Mouse (Mus musculus) neural tube, embryonic 13.5 days (tissue): ENCODE measurements around the gene Entpd7. TPM values are rescaled to one million over a fixed set of nuclear protein-coding genes. Genes with fewer than 3 reads are reported as not detected.

ENCODE experiments used
- ATAC-seq: fragments of 200-750 bp; cut with Nextera tagmentation; 2 replicates; pipeline ENCODE4 v1.8.0; 2017; ENCODE audit warnings: low read depth, mild to moderate bottlenecking, moderate TSS enrichment, moderate library complexity
- H3K27ac ChIP-seq: fragments of 300-500 bp; sonication (generic); replicated peaks from 2 replicates; pipeline ENCODE4 v1.5.1; 2015; ENCODE audit warnings: moderate library complexity, mild to moderate bottlenecking, inconsistent platforms
- H3K27me3 ChIP-seq: fragments of 300-500 bp; sonication (generic); 2 replicates; pipeline ENCODE4 v1.6.1; 2015; ENCODE audit warnings: mild to moderate bottlenecking, inconsistent platforms
- H3K36me3 ChIP-seq: fragments of 300-500 bp; sonication (generic); 2 replicates; pipeline ENCODE4 v1.6.1; 2015; ENCODE audit warnings: mild to moderate bottlenecking, inconsistent platforms
- H3K4me1 ChIP-seq: fragments of 300-500 bp; sonication (generic); replicated peaks from 2 replicates; pipeline ENCODE4 v1.6.1; 2015; ENCODE audit warnings: inconsistent platforms
- H3K4me2 ChIP-seq: fragments of 300-500 bp; sonication (generic); 2 replicates; pipeline ENCODE4 v1.6.1; 2015; ENCODE audit warnings: inconsistent platforms, mild to moderate bottlenecking, moderate library complexity
- H3K4me3 ChIP-seq: fragments of 300-500 bp; sonication (generic); 2 replicates; pipeline ENCODE4 v1.5.1; 2015; ENCODE audit warnings: mild to moderate bottlenecking, inconsistent platforms
- H3K9ac ChIP-seq: fragments of 300-500 bp; sonication (generic); 2 replicates; pipeline ENCODE4 v1.6.1; 2015; ENCODE audit warnings: moderate library complexity, mild to moderate bottlenecking, inconsistent platforms
- H3K9me3 ChIP-seq: fragments of 300-500 bp; sonication (generic); 2 replicates; pipeline ENCODE4 v1.6.1; 2016; ENCODE audit warnings: inconsistent platforms
- WGBS: fragments of 180-500 bp; shearing (Covaris S2); methylation state at CpG from one replicate; pipeline ENCODE4 v1.1.7; 2015; 5-methylcytosine and 5-hydroxymethylcytosine counted together
- polyA plus RNA-seq: library from polyadenylated mRNA; unstranded; fragments of >200 nt; fragmentation: Nextera tagmentation; extraction: Ambion mirVana; gene quantifications from 2 replicates; pipeline ENCODE4 v1.2.1, GENCODE M21; 2015

The Entpd7 gene
- polyA plus RNA-seq, 1 experiment from 2014 or later, result 8.9 TPM

DNA sequence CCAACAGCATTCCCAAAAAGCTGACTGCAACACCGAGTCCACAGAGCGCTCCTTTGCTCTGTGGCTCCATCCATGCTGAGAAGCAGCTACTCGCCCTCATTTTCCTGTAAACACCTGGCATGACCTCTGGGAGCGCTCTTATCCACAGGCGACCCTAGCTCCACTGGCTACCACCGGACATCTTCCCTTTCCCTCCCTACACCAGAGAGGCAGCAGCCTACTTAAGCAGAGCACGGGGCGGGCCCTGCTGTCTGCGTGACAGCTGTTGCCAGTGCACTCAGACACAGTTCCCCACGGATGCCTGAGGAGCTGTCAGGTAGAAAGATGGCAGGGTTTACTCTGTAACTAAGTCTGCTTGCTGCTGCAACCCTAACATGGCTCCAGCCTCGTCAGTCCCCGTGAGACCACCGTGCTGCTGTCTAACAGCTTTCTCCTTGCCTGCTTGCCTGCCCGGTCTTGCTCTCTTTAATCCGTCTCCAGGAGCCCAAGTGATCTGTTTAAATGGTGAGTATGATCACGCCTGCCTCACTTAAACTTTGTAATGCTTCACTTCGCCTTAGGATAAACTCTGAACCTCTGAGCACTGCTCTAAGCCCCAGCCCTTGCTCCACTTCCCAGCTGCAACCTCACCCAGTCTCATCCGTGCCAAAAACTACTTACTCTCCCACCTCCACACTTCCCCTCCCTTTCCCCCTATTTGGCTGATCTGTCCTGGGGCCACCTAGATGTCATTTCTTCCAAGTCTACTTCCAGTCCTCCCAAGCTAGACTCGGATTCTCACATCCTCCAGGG, 27.1 kb upstream of the Entpd7 start:
- Histone ChIP-seq H3K4me3 (no peak overlapping the region), H3K27ac (no peak overlapping the region), H3K9me3 (no peaks in the 10 kb centered on the region), H3K27me3 (no peaks in the 10 kb centered on the region), H3K4me2 (no peak overlapping the region), H3K9ac (no peak overlapping the region; the same call in 1 of the 2 replicates), H3K4me1 (0 out of 2 replicates have a peak, but pooled peaks cover 8% of the 10 kb centered on the region), H3K36me3 (peaks cover 25% of the 10 kb centered on the region)
- ATAC-seq, result 0 out of 2 replicates have a peak, but pooled peaks have one; percentile 52
- 43% methylated on average over 19 of the region's 19 CpGs for WGBS

DNA sequence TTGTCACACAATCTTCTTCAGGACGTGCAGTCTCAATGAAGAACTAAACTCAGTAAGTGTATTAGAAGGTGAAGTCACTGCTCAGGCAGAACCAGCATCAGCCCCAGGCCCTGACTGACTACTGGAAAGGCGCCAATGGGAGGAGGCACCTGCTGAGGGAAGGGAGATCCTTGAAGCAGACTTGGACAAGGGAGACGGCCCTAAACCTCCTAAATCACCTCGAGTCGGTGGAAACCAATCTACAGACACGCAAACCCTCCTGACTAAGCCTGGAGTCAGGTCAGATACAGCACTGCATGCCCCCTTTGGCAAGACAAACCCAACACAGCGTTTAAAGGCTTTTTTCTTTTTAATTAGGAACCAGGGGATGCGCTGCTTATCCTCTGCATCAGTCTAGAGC, 26.0 kb upstream of the Entpd7 start:
- no peaks in the 10 kb centered on the region for H3K9me3 ChIP-seq
- ATAC-seq, result no peak
- H3K36me3 ChIP-seq, result peaks cover 25% of the 10 kb centered on the region
- H3K4me1 ChIP-seq, result 0 out of 2 replicates have a peak, but pooled peaks cover 8% of the 10 kb centered on the region
- no peak overlapping the region for H3K4me2 ChIP-seq
- 85% methylated on average over 8 of the region's 8 CpGs for WGBS
- H3K27ac ChIP-seq, result no peak overlapping the region
- no peak overlapping the region for H3K4me3 ChIP-seq
- H3K9ac ChIP-seq, result no peak overlapping the region
- no peaks in the 10 kb centered on the region for H3K27me3 ChIP-seq

DNA sequence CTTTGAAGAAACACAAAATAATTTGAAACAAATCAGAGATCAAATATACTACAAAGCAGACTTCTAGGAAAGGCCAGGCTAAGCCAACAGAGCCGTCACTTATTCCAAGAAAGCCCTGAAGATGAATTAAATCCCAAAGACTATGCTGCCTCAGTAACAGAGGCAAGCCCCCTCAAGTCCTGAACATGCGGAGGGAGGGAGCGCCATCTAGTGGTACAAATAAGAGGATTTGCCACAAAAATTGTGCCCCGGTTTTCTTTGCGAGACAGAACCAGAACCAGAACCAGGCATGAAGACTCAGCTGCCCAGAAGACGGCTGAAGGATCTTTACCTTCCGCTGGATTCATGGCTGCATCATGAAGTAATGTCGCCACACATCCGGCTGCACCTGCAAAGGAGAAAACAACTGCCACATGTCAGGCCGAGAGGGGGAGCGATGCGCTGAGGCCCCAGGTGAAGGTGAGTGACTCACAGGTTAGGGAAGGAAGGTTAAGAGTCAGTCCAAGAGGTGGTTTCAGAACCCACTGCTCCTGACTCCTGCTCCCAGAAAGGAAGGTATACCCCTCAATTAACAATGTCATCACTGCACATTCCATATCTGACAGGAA, 23.9 kb upstream of the Entpd7 start:
- ATAC-seq, result no peak
- Histone ChIP-seq H3K4me1 (peaks cover 10% of the 10 kb centered on the region; the same call in 1 of the 2 replicates), H3K4me2 (no peak overlapping the region), H3K4me3 (no peak overlapping the region), H3K27ac (no peak overlapping the region), H3K9ac (no peak overlapping the region), H3K9me3 (no peaks in the 10 kb centered on the region), H3K27me3 (no peaks in the 10 kb centered on the region), H3K36me3 (peaks cover 25% of the 10 kb centered on the region)
- 51% methylated on average over 12 of the region's 12 CpGs for WGBS

DNA sequence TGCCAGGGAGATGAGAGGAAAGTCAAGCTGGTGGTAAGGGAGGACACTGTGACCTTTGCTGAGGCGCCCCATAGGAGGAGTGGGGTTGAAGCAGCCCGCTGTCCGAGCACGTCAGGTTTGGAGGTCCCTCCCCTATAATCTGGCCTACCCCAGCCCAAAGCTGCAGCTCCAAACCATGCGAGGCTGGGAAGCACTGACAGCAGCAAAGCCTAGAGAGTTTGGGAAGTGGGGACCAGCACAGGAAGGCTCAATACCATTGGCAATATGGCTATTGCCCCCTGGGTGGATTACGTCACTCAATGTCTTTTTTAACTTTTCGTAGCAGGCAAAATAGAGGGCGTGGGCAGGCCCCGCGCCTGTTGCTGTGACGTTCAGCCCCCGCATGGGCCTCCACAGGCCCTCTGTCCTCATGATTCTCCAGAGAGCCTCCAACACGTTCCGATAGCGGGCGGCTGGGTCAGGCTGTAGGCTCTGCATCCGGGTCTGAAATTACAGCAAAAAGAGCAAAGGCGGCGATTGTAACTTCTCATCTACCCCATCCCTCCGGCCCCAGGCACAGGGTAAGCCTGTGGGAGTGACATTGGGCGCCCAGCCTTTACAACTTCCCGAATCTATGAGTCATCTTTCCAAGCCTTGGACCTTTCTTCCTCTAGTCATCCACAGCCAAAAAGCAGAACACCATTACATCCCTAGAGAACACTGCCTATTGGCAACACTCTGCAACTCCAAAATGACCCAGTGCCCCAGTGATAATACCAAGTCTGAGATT, 22.6 kb upstream of the Entpd7 start:
- WGBS, result 90% methylated on average over 22 of the region's 22 CpGs
- H3K4me2 ChIP-seq, result no peak overlapping the region
- ATAC-seq, result no peak

DNA sequence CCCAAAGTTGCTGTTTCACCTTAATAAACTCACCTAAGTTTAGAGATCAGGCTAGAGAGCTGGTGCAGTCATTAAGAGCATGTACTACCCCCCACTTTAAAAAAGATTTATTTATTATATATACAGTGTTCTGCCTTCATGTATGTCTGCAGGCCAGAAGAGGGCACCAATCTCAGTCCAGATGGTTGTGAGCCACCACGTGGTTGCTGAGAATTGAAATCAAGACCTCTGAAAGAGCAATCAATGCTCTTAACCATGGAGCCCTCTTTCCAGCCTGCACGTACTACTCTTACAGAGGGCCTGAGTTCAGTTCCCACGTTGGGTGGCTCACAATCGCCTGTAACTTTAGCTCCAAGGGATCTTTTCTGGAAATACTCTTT, 22.1 kb upstream of the Entpd7 start:
- no peak overlapping the region for H3K9ac ChIP-seq

More for the DNA sequence above, 22.6 kb upstream of the Entpd7 start:
- no peak overlapping the region for H3K9ac ChIP-seq
- H3K27me3 ChIP-seq, result no peaks in the 10 kb centered on the region
- H3K4me3 ChIP-seq, result no peak overlapping the region
- peaks cover 16% of the 10 kb centered on the region; the same call in 1 of the 2 replicates for H3K4me1 ChIP-seq
- H3K36me3 ChIP-seq, result peaks cover 25% of the 10 kb centered on the region
- no peak overlapping the region for H3K27ac ChIP-seq
- H3K9me3 ChIP-seq, result no peaks in the 10 kb centered on the region

DNA sequence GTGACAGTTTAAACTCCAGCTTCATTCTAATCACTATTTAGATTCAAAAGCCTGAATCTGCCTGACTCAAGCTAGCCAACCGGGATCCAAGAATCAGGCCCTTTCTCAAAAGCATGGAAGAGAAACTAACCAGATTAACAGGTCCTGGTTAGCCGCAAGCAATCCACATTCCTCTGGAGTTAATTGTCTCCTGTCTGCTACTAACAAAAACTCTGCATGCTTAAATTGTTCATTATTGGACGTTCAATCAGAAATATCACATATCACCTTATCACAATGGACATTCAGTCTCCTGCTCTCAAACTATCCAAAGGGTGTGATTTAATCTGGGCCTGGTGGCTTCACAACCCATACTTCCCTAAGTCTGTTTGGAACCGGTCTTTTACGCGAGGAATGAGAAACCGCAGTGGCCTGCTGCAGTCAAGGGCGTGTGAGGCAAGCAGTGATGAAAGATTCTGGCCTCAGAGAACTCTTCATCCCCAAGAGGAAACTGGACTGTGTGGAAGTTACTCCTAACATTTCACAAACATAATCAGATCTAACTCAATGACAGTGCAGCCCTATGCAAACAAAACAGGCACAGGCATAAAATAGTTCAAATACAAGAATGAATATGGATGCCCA, 20.2 kb upstream of the Entpd7 start:
- Histone ChIP-seq H3K4me2 (no peak overlapping the region), H3K4me1 (peaks cover 22% of the 10 kb centered on the region), H3K36me3 (peaks cover 9% of the 10 kb centered on the region), H3K27me3 (no peaks in the 10 kb centered on the region), H3K9me3 (no peaks in the 10 kb centered on the region), H3K27ac (no peak overlapping the region), H3K4me3 (no peak overlapping the region), H3K9ac (no peak overlapping the region)
- WGBS, result 85% methylated on average over 8 of the region's 8 CpGs
- no peak for ATAC-seq

More for the DNA sequence above, 22.1 kb upstream of the Entpd7 start:
- H3K4me2 ChIP-seq, result no peak overlapping the region
- peaks cover 25% of the 10 kb centered on the region for H3K36me3 ChIP-seq
- H3K9me3 ChIP-seq, result no peaks in the 10 kb centered on the region
- no peaks in the 10 kb centered on the region for H3K27me3 ChIP-seq
- H3K27ac ChIP-seq, result no peak overlapping the region
- WGBS, result 66% methylated on average over 4 of the region's 4 CpGs
- no peak overlapping the region for H3K4me3 ChIP-seq
- peaks cover 11% of the 10 kb centered on the region; the same call in 1 of the 2 replicates for H3K4me1 ChIP-seq
- no peak for ATAC-seq

DNA sequence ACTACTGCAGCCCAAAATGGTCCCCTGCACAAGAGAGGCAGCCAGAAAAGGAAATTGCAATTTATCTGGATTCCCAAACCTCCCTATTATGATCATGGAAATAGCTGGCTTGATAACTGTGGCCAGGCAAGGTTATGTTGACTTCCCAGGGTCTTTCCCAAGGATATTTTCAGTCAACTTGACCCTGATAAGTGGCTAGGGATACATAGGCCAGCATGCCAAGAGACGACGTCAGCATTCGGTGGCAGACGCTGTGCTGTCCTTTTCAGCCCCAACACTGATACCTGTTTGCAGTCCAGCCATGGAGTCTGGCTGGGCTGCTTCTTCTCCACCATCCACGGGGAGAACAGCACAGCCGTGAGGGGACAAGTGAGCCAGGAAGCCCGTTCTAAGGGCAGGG, 18.4 kb upstream of the Entpd7 start:
- Histone ChIP-seq H3K4me2 (no peak overlapping the region), H3K9ac (0 out of 2 replicates have a peak overlapping the region, but pooled peaks have one; percentile 31), H3K36me3 (peaks cover 6% of the 10 kb centered on the region; the same call in 1 of the 2 replicates), H3K4me1 (peaks cover 27% of the 10 kb centered on the region), H3K27ac (no peak overlapping the region), H3K27me3 (no peaks in the 10 kb centered on the region), H3K4me3 (no peak overlapping the region), H3K9me3 (no peaks in the 10 kb centered on the region)
- no peak for ATAC-seq
- WGBS, result 86% methylated on average over 7 of the region's 7 CpGs

DNA sequence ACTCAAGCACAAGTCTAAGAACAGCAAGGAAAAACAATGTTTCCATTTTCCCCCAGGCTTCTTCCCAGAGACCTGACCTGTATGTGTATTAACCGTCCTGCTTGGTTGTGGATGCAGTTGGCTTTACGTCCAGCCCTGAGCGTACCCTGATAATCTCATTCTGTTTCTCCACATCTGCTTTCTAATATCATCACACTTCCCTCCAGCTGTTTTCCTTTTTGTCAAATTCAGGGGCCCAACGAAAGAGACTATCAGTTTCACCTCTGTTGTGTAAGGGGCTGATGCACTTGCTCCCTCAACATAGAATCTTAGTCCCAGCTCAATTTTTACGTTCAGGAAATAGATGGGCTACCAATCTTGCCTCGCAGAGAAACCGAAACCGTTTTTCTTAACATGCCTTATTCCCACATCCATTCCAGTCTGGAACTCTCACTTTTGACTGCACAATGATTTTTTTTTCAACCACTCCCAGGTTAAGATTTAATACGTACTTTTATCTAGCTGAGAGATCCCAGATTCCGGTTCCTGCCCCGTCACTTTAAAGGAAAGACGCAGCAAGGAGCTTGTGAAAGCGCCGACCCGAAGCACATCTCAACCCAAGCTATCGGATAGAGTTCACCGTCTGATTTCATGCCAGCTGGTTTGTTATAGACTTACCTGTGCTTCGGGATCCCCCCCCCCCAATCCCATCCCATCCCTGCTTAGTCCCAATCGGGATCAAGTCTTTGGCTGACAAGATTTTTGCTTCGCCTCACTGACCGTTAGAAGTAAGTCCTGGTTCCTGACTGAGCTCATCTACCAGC, 15.8 kb upstream of the Entpd7 start:
- no peaks in the 10 kb centered on the region for H3K36me3 ChIP-seq
- H3K27me3 ChIP-seq, result no peaks in the 10 kb centered on the region
- peak overlapping the region; percentile 83 for H3K4me2 ChIP-seq
- H3K9me3 ChIP-seq, result no peaks in the 10 kb centered on the region
- ATAC-seq, result no peak
- WGBS, result 12% methylated on average over 21 of the region's 21 CpGs
- peak overlapping the region; percentile 94 for H3K9ac ChIP-seq
- peak overlapping the region; percentile 96; the same call in 1 of the 2 replicates for H3K27ac ChIP-seq
- peak overlapping the region; percentile 92 for H3K4me3 ChIP-seq
- H3K4me1 ChIP-seq, result peaks cover 36% of the 10 kb centered on the region

DNA sequence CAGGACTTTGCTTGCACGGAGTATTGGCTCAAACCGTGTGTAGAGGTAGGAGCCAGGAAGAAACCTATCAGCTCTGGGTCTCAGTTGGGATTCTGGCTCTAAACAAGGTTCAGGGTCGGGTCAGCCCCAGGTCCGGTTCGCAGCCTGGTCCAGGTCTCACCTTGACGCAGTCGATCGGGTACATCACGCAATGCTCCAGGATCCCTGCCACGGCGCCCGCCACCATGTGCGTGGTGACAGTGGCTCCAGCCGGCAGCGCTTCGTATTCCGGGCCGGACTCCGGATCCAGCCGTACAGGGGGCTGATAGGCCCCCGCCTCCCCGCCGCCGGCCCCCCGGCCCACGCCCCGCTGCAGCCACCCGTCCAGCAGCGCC, 15.2 kb upstream of the Entpd7 start:
- no peaks in the 10 kb centered on the region for H3K36me3 ChIP-seq
- peak overlapping the region; percentile 94 for H3K9ac ChIP-seq
- H3K4me3 ChIP-seq, result peak overlapping the region; percentile 92
- no peaks in the 10 kb centered on the region for H3K27me3 ChIP-seq
- under 1% methylated on average over 29 of the region's 29 CpGs for WGBS
- H3K4me2 ChIP-seq, result peak overlapping the region; percentile 83
- H3K4me1 ChIP-seq, result peaks cover 36% of the 10 kb centered on the region
- peak overlapping the region; percentile 96 for H3K27ac ChIP-seq
- peak; percentile 16 for ATAC-seq
- H3K9me3 ChIP-seq, result no peaks in the 10 kb centered on the region

DNA sequence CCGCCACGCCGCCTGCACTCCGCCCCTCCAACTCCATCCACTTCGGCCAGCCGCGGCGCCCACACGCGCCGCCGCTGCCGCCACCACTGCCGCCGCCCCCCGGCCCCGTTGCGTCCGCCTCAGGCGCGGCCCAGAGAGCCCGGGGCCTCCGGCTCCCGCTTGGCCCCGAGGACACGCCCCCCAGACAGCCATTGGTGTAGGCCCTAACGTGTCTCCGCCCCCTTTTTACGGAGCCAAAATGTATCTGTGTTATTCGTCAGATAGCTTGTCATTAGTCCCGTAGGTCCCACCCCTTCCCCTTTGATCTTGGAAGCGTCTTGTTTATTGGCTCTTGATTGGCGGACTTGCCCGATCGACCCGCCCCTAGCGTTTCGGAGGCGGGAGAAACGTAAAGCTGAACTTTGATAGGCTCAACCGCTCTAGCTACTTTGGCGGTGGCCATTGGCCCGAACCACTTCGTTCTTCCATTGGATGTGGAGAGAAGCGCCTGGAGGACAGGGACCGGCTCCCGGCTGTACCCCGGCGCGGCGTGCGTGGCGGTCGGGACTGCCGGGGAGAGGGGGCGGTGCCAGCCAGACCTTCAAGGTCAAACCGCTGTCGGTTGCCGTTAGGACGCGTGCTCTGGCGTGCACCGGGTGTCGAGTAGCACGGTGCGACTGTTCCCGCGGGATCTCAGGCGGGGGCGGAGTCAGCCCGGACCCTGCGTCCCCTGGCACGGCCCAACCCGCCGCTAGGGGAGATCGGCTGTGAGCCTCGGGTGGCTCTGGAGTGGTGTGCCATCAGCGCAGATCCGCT, 14.5 kb upstream of the Entpd7 start, which contains the start of gene Slc25a28:
Slc25a28 (minus strand) TSS at position 152 of the 795 bp plus-strand sequence.
- H3K9ac ChIP-seq, result peak within 1 kb of the TSS; percentile 94
- no peaks in the 10 kb centered on the region for H3K36me3 ChIP-seq
- WGBS, result under 1% methylated on average over 79 of the region's 79 CpGs
- peak within 1 kb of the TSS; percentile 83 for H3K4me2 ChIP-seq
- no peaks in the 10 kb centered on the region for H3K9me3 ChIP-seq
- H3K27ac ChIP-seq, result peak within 1 kb of the TSS; percentile 96
- H3K4me1 ChIP-seq, result peaks cover 36% of the 10 kb centered on the region
- H3K4me3 ChIP-seq, result peak within 1 kb of the TSS; percentile 92
- ATAC-seq, result peak; percentile 98
- no peaks in the 10 kb centered on the region for H3K27me3 ChIP-seq
